Mouse (Mus musculus) ES-E14 (cell line): ENCODE measurements at regions not wholly inside any gene's neighbourhood (a gene's known extent, or its start where the extent isn't known, plus 50 kb on each side); places are given as distances from the start of the nearest gene placed in this dataset.

ENCODE experiments used
- CHD2 ChIP-seq: IDR thresholded peaks from 2 replicates; pipeline ENCODE4 v1.6.1; 2014; ENCODE audit warnings: mild to moderate bottlenecking, low read depth, low read length, inconsistent platforms
- MAFK ChIP-seq: IDR thresholded peaks from 2 replicates; pipeline ENCODE4 v1.6.1; 2014; ENCODE audit warnings: mild to moderate bottlenecking, low read depth, low read length, inconsistent platforms; ENCODE audit not compliant: insufficient read depth
- ZC3H11A ChIP-seq: IDR thresholded peaks from 2 replicates; pipeline ENCODE4 v1.6.1; 2012; ENCODE audit warnings: low read depth, mild to moderate bottlenecking, inconsistent platforms, low read length, borderline replicate concordance
- ZNF384 ChIP-seq: IDR thresholded peaks from 2 replicates; pipeline ENCODE4 v1.6.1; 2012; ENCODE audit warnings: low read depth, low read length, inconsistent platforms

- no peak for TF ChIP-seq ZC3H11A
- no peak for TF ChIP-seq MAFK
- no peak for TF ChIP-seq ZNF384
- no peak for TF ChIP-seq CHD2
Measured at GRCm38 (mm10) chr1:99599696-99600489, 172.7 kb upstream of the Cntnap5b start.
